Mouse (Mus musculus) lung, postnatal 10 days (tissue): ENCODE measurements at regions not wholly inside any gene's neighbourhood (a gene's known extent, or its start where the extent isn't known, plus 50 kb on each side); places are given as distances from the start of the nearest gene placed in this dataset.

ENCODE experiments used
- DNase-seq: peaks from one replicate; pipeline ENCODE4 v3.0.0; 2021

- peak; percentile 2 for DNase-seq
These were observed 97.2 kb upstream of the Ppp2r3a start for GRCm38 (mm10) chr9:101348771-101349170.

- peak; percentile 13 for DNase-seq
These were observed 91.3 kb upstream of the Ppp2r3a start for GRCm38 (mm10) chr9:101342887-101343286.

DNA sequence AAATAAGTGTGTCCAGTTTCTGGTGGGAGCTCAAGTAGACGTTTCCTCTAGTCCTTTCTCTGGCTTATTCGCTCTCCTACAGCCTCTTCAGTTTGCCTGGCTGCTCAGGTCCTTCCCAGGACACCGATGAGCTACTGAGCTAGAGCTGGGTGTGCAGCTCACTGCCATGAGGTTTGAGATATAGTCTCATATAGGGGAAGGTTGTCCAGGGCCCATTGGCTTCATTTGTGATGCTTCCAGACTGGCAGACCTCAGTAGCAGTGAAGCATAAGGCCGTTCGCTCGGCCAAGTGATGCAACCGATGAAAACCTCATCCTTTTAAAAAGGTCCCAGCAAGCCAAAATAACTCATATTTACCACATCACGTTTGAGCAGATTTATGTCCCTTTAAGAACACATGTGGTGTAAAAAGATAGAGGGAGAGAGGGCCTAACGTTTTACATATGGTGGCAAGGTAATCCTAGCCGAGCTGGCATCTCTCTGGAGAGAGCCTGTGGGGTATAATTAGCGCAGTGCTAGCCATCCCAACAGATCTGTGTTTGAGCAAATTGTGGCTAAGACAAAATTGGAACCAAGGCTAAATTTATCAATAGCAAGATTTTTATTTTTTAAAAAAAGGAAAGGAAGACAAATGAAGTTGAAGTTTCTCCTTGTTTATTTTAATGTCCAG lies 89.3 kb upstream of the Ppp2r3a start:
- DNase-seq = no peak

GRCm38 (mm10) chr9:101329032-101329824 lies 77.6 kb upstream of the Ppp2r3a start:
- no peak for DNase-seq

DNA sequence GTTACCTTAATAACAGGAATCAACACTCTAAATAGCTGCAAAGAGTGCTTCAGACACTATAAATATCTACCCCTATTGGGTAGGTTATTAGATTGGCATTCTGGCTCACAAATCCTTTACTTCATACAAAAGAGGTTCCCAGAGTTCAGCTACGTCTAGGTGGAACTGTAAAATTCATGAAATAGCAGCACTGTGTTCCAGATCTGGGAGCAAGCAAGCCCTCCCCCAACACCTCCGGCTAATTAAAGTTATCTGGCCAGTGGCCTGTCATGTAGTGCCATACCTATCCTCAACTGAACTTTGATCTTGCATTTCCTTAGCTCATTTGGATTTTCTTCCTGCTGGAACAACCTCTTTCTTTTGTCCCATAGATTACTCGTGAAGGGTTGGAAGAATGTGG lies 75.4 kb upstream of the Ppp2r3a start:
- no peak for DNase-seq

DNA sequence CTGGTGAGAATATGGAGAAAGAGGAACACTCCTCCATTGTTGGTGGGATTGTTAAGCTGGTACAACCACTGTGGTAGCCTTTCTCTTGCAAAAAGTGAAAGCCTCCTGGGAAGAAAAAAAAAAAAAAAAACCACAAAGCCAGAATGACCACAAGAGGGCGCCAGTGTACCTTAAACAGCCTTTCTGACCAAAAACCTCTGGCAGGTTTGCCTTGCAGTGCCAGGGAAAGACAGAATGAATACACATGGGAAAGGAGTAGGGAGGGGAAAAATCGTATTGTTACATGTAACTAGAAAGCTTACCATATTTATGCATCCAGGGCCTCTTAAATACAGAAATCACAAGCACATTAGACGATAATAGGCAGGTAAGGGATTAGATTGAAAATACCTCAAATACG lies 62.4 kb upstream of the Ppp2r3a start:
- peak; percentile 71 for DNase-seq

DNA sequence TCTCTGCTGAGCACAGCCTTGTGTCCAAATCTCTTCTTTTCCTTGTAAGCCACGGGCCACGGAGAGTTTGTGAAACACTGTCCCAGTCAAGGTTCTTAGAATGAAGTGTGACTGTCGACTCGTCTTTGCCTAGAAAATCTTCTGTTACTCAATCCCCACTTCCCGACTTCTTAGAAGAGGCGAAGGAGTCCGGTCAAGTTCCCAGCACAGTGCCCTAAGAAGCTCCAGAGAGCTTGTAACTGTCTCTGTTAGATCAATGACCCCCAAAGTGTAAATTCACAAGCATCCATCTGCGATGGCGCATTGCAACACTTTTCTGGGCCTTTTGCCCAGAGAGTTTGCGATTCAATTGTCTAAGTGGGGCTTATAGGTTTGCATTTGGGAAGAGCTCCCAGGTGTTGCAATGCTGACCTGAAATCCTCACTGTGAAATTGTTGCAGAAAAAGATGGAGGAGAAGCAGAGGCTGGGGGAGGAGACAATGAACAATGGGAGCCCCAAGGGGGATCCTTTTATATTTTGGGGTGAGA lies 54.9 kb upstream of the Ppp2r3a start:
- no peak for DNase-seq

DNA sequence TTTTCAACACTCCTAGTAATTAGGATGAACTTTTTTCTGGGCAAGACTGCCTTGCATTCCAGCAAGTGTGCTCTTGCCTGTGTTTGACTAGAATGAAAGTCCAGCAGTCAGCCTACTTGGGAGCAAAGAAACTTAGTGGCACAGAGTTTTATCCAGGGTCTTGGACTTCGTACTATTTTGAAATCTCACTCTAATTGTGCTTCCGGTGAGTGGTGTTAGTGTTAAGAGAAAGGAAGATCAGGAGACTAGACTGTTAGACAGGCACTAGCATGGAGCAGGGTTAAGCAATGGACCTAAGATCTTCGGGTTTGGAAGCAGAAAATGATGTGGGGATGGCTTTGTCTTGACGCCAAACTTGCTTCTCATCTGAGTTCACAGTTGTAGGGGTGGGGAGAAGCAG lies 54.1 kb upstream of the Ppp2r3a start:
- no peak for DNase-seq
